Mouse (Mus musculus): Measurements from ENCODE around the gene S1pr5. TPM values are rescaled to one million over a fixed set of nuclear protein-coding genes. Genes with fewer than 3 reads are reported as not detected.
"Not testable (repeated sequence)": the region's sequence is repeated elsewhere in the genome, so short reads cannot be mapped to it uniquely, and the experiment has no call there.

The S1pr5 gene
- polyA plus RNA-seq, 1 experiment = not detected

GRCm38 (mm10) chr9:21233805-21234204, 14.4 kb downstream of the S1pr5 start:
- Histone ChIP-seq H3K4me3 (ENCODE audit: insufficient read depth, low read depth, low read length) (no peak overlapping the region), H3K27ac (ENCODE audit: insufficient read depth, low read depth, low read length) (no peak overlapping the region), H3K4me1 (ENCODE audit: control insufficient read depth, insufficient read depth, low read length) (peaks cover 16% of the 10 kb centered on the region)
- WGBS = 84% methylated on average over 28 of the region's 28 CpGs
- no peak for TF ChIP-seq POLR2A (IDR thresholded peaks at IDR 0.05; ENCODE audit: insufficient read depth, low read depth, low read length)
- no peak for TF ChIP-seq CTCF (IDR thresholded peaks at IDR 0.05; ENCODE audit: insufficient read depth, low read depth, low read length)

GRCm38 (mm10) chr9:21233366-21233765, 14.9 kb downstream of the S1pr5 start:
- WGBS = 93% methylated on average over 29 of the region's 29 CpGs
- Histone ChIP-seq H3K27ac (ENCODE audit: insufficient read depth, low read depth, low read length) (no peak overlapping the region), H3K4me3 (ENCODE audit: insufficient read depth, low read depth, low read length) (no peak overlapping the region), H3K4me1 (ENCODE audit: control insufficient read depth, insufficient read depth, low read length) (peaks cover 20% of the 10 kb centered on the region)
- TF ChIP-seq POLR2A (IDR thresholded peaks at IDR 0.05; ENCODE audit: insufficient read depth, low read depth, low read length) (no peak), CTCF (IDR thresholded peaks at IDR 0.05; ENCODE audit: insufficient read depth, low read depth, low read length) (no peak)

GRCm38 (mm10) chr9:21232867-21233266, 15.4 kb downstream of the S1pr5 start:
- no peak for TF ChIP-seq POLR2A (IDR thresholded peaks at IDR 0.05; ENCODE audit: insufficient read depth, low read depth, low read length)
- TF ChIP-seq CTCF (IDR thresholded peaks at IDR 0.05; ENCODE audit: insufficient read depth, low read depth, low read length) = no peak
- H3K4me1 ChIP-seq (ENCODE audit: control insufficient read depth, insufficient read depth, low read length) = peaks cover 24% of the 10 kb centered on the region
- WGBS = 90% methylated on average over 5 of the region's 5 CpGs
- H3K27ac ChIP-seq (ENCODE audit: insufficient read depth, low read depth, low read length) = no peak overlapping the region
- H3K4me3 ChIP-seq (ENCODE audit: insufficient read depth, low read depth, low read length) = no peak overlapping the region

GRCm38 (mm10) chr9:21231551-21231950, 16.7 kb downstream of the S1pr5 start:
- WGBS = 69% methylated on average over 23 of the region's 23 CpGs
- Histone ChIP-seq H3K4me3 (ENCODE audit: insufficient read depth, low read depth, low read length) (no peak overlapping the region), H3K27ac (ENCODE audit: insufficient read depth, low read depth, low read length) (no peak overlapping the region), H3K4me1 (ENCODE audit: control insufficient read depth, insufficient read depth, low read length) (peaks cover 21% of the 10 kb centered on the region)
- TF ChIP-seq POLR2A (IDR thresholded peaks at IDR 0.05; ENCODE audit: insufficient read depth, low read depth, low read length) = no peak
- no peak for TF ChIP-seq CTCF (IDR thresholded peaks at IDR 0.05; ENCODE audit: insufficient read depth, low read depth, low read length)

GRCm38 (mm10) chr9:21227342-21227741, 20.9 kb downstream of the S1pr5 start:
- no peak overlapping the region for H3K27ac ChIP-seq (ENCODE audit: insufficient read depth, low read depth, low read length)
- 16% methylated on average over 16 of the region's 16 CpGs for WGBS
- TF ChIP-seq CTCF (IDR thresholded peaks at IDR 0.05; ENCODE audit: insufficient read depth, low read depth, low read length) (no peak), POLR2A (IDR thresholded peaks at IDR 0.05; ENCODE audit: insufficient read depth, low read depth, low read length) (no peak)
- peaks cover 17% of the 10 kb centered on the region for H3K4me1 ChIP-seq (ENCODE audit: control insufficient read depth, insufficient read depth, low read length)
- H3K4me3 ChIP-seq (ENCODE audit: insufficient read depth, low read depth, low read length) = peak overlapping the region; percentile 19

- Histone ChIP-seq H3K4me3 (ENCODE audit: insufficient read depth, low read depth, low read length) (no peak overlapping the region), H3K27ac (ENCODE audit: insufficient read depth, low read depth, low read length) (no peak overlapping the region), H3K4me1 (ENCODE audit: control insufficient read depth, insufficient read depth, low read length) (peaks cover 23% of the 10 kb centered on the region)
- no peak for TF ChIP-seq CTCF (IDR thresholded peaks at IDR 0.05; ENCODE audit: insufficient read depth, low read depth, low read length)
- TF ChIP-seq POLR2A (IDR thresholded peaks at IDR 0.05; ENCODE audit: insufficient read depth, low read depth, low read length) = no peak
- whole genome bisulfite sequencing = 32% methylated on average over 7 of the region's 7 CpGs
Observed at GRCm38 (mm10) chr9:21225415-21225758, 22.9 kb downstream of the S1pr5 start.

- 25% methylated on average over 26 of the region's 26 CpGs for whole genome bisulfite sequencing
- Histone ChIP-seq H3K27ac (ENCODE audit: insufficient read depth, low read depth, low read length) (no peak overlapping the region), H3K4me3 (ENCODE audit: insufficient read depth, low read depth, low read length) (no peak overlapping the region), H3K4me1 (ENCODE audit: control insufficient read depth, insufficient read depth, low read length) (peaks cover 23% of the 10 kb centered on the region)
- TF ChIP-seq POLR2A (IDR thresholded peaks at IDR 0.05; ENCODE audit: insufficient read depth, low read depth, low read length) (no peak), CTCF (IDR thresholded peaks at IDR 0.05; ENCODE audit: insufficient read depth, low read depth, low read length) (no peak)
Observed at GRCm38 (mm10) chr9:21224576-21225414, 23.4 kb downstream of the S1pr5 start.

- WGBS = 90% methylated on average over 6 of the region's 6 CpGs
- no peak overlapping the region for H3K27ac ChIP-seq (ENCODE audit: insufficient read depth, low read depth, low read length)
- H3K4me3 ChIP-seq (ENCODE audit: insufficient read depth, low read depth, low read length) = no peak overlapping the region
- TF ChIP-seq POLR2A (IDR thresholded peaks at IDR 0.05; ENCODE audit: insufficient read depth, low read depth, low read length) = no peak
- no peak for TF ChIP-seq CTCF (IDR thresholded peaks at IDR 0.05; ENCODE audit: insufficient read depth, low read depth, low read length)
- peaks cover 23% of the 10 kb centered on the region for H3K4me1 ChIP-seq (ENCODE audit: control insufficient read depth, insufficient read depth, low read length)
Observed at GRCm38 (mm10) chr9:21223906-21224305, 24.3 kb downstream of the S1pr5 start.

GRCm38 (mm10) chr9:21223490-21223889, 24.8 kb downstream of the S1pr5 start:
- WGBS = 100% methylated on average over 2 of the region's 2 CpGs
- H3K4me3 ChIP-seq (ENCODE audit: insufficient read depth, low read depth, low read length); H3K27ac ChIP-seq (ENCODE audit: insufficient read depth, low read depth, low read length): not testable (repeated sequence)
- peaks cover 19% of the 10 kb centered on the region for H3K4me1 ChIP-seq (ENCODE audit: control insufficient read depth, insufficient read depth, low read length)
